Comparison of ENCODE assay signal across 25 mouse cellular contexts in the genomic region with DNA sequence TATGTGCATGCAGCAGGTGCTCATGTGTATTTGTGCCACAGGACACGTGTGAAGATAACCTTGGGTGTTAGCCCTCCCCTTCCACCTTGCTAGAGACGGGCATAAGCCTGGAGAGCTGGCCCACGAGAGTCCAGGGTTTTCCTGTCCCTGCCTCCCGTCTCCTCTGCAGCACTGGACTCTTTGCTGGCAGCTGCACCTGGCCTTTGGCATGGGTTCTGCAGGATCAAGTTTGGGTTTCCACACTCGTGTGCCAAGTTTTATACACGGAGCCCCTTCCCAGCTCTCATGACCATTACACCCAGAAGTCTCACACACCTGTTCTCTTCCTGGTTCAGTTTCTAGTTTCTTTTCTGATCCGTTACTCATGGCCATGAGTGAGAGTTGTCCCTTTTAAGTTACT. TPM values are rescaled to one million over a fixed set of nuclear protein-coding genes. Genes with fewer than 3 reads are reported as not detected.
DNase-seq lines count a peak whose midpoint lies in the region; ATAC-seq and TF ChIP-seq lines count a peak whose summit lies in the region.
"Had no signal": no experiment of that assay in that cellular context is flagged by ENCODE, and none has a peak within 500 bp of the region (broad histone marks: within the 10 kb centered on the region; RNA-seq: fewer than 3 reads in every experiment).

No protein-coding gene starts in this region.

- intact Hi-C loops in gastrocnemius, postnatal 36 days (cut with DNase I), result no loop called here
- intact Hi-C loops in left cerebral cortex, adult 2 months (cut with DNase I), result no loop called here

- no peak for DNase-seq in limb, embryonic 10.5 days (ENCODE audit: low spot score)
- peak; percentile 53 for DNase-seq in gastrocnemius, postnatal 10 days
- DNase-seq in gastrocnemius, postnatal 36 days, result peak; percentile 44 to 57
- DNase-seq in layer of hippocampus, postnatal 36 days, result no peak
- no peak for DNase-seq in retina, postnatal 1 day
- no peak for DNase-seq in left cerebral cortex, adult 2 months (ENCODE audit: extremely low spot score in 1 of 2, low spot score in 2 of 2)
- DNase-seq: adrenal gland, postnatal 10 days; adrenal gland, postnatal 36 days; B cell, adult 2 months; cerebellum, adult 11 months; cerebellum, adult 2 months; cerebellum, adult 9-11 months; heart, postnatal 36 days had no signal

- 0 out of 2 replicates have a peak overlapping the region, but pooled peaks have one; percentile 10 for H3K4me2 ChIP-seq in limb, embryonic 13.5 days (replicated peaks)
- H3K4me2 ChIP-seq: embryonic facial prominence, embryonic 12.5 days; embryonic facial prominence, embryonic 15.5 days; forebrain, embryonic 15.5 days; heart, embryonic 11.5 days; hindbrain, embryonic 13.5 days; intestine, embryonic 15.5 days had no signal

- no peaks in the 10 kb centered on the region for H3K9me3 ChIP-seq in limb, embryonic 13.5 days
- no peaks in the 10 kb centered on the region; the same call in 1 of the 2 replicates for H3K9me3 ChIP-seq in limb, embryonic 10.5 days (replicated peaks)
- H3K9me3 ChIP-seq: embryonic facial prominence, embryonic 12.5 days; embryonic facial prominence, embryonic 15.5 days; forebrain, embryonic 15.5 days; G1E; hindbrain, embryonic 13.5 days; intestine, embryonic 15.5 days had no signal

- H3K4me3 ChIP-seq in limb, embryonic 13.5 days, result no peak overlapping the region
- H3K4me3 ChIP-seq in limb, embryonic 10.5 days, result no peak overlapping the region
- H3K4me3 ChIP-seq in left cerebral cortex, adult 2 months, result no peak overlapping the region
- H3K4me3 ChIP-seq: embryonic facial prominence, embryonic 12.5 days; embryonic facial prominence, embryonic 15.5 days; forebrain, embryonic 15.5 days; hindbrain, embryonic 10.5 days; hindbrain, embryonic 13.5 days; intestine, embryonic 15.5 days had no signal

- no peak for ATAC-seq in limb, embryonic 13.5 days (ENCODE audit: low FRiP score, low read depth)
- ATAC-seq: forebrain, embryonic 15.5 days; hindbrain, embryonic 16.5 days; intestine, embryonic 15.5 days; Patski had no signal

- no peak overlapping the region for H3K9ac ChIP-seq in limb, embryonic 13.5 days
- H3K9ac ChIP-seq: embryonic facial prominence, embryonic 12.5 days; embryonic facial prominence, embryonic 15.5 days; forebrain, embryonic 15.5 days; hindbrain, embryonic 13.5 days; intestine, embryonic 15.5 days had no signal

- 24% methylated on average over 7 of the region's 7 CpGs for WGBS in limb, embryonic 13.5 days
- WGBS in limb, embryonic 10.5 days, result 81% methylated on average over 7 of the region's 7 CpGs

- no peak for TF ChIP-seq CTCF in left cerebral cortex, adult 2 months (IDR thresholded peaks at IDR 0.05)

- H3K36me3 ChIP-seq in limb, embryonic 13.5 days, result peaks cover 22% of the 10 kb centered on the region
- peaks cover 5% of the 10 kb centered on the region for H3K36me3 ChIP-seq in limb, embryonic 10.5 days
- H3K36me3 ChIP-seq: intestine, embryonic 15.5 days had no signal

- H3K4me1 ChIP-seq in limb, embryonic 13.5 days, result peaks cover 49% of the 10 kb centered on the region
- peaks cover 38% of the 10 kb centered on the region for H3K4me1 ChIP-seq in limb, embryonic 10.5 days
- H3K4me1 ChIP-seq: intestine, embryonic 15.5 days had no signal

- no peak overlapping the region for H3K27ac ChIP-seq in limb, embryonic 13.5 days
- no peak overlapping the region for H3K27ac ChIP-seq in limb, embryonic 10.5 days
- H3K27ac ChIP-seq in left cerebral cortex, adult 2 months, result no peak overlapping the region
- H3K27ac ChIP-seq: embryonic facial prominence, embryonic 12.5 days; embryonic facial prominence, embryonic 15.5 days; forebrain, embryonic 15.5 days; hindbrain, embryonic 10.5 days; hindbrain, embryonic 13.5 days; intestine, embryonic 15.5 days had no signal

- H3K27me3 ChIP-seq in limb, embryonic 13.5 days, result no peaks in the 10 kb centered on the region
- no peaks in the 10 kb centered on the region for H3K27me3 ChIP-seq in limb, embryonic 10.5 days (ENCODE audit: low read depth, poor library complexity, severe bottlenecking)
- H3K27me3 ChIP-seq: CH12.LX; embryonic facial prominence, embryonic 12.5 days; embryonic facial prominence, embryonic 15.5 days; forebrain, embryonic 15.5 days; hindbrain, embryonic 13.5 days; intestine, embryonic 15.5 days; Patski had no signal

RNA-seq across cellular contexts. Expression of gene Dirc2, which starts 55.5 kb away (rescaled TPM):
- polyA plus RNA-seq in limb, embryonic 13.5 days (2015; fragmentation: Nextera tagmentation; extraction: Ambion mirVana), result 14.6 and 14.7 TPM in 2 replicates
- polyA plus RNA-seq in limb, embryonic 10.5 days (2016; fragmentation: Nextera tagmentation; extraction: Ambion mirVana), result 10.7 and 13.3 TPM in 2 replicates
- 10 to 100 TPM; 29.2 to 35.4 TPM for total RNA-seq in gastrocnemius, postnatal 10 days (2021)
- total RNA-seq in gastrocnemius, postnatal 36 days (2021), result 10 to 100 TPM; 54.7 to 57.4 TPM
- total RNA-seq in layer of hippocampus, postnatal 36 days (2021), result 10 to 100 TPM; 67.2 to 68.0 TPM
- total RNA-seq in left cerebral cortex, adult 2 months (2021), result 10 to 100 TPM; 61.3 to 67.1 TPM

RNA-seq across cellular contexts. Expression of gene Hspbap1, which starts 56.6 kb away (rescaled TPM):
- polyA plus RNA-seq in limb, embryonic 13.5 days (2015; fragmentation: Nextera tagmentation; extraction: Ambion mirVana), result 17.5 and 19.0 TPM in 2 replicates
- polyA plus RNA-seq in limb, embryonic 10.5 days (2016; fragmentation: Nextera tagmentation; extraction: Ambion mirVana), result 27.1 and 34.4 TPM in 2 replicates
- total RNA-seq in gastrocnemius, postnatal 10 days (2021), result 1 to 10 TPM; 2.6 to 3.7 TPM
- 1 to 10 TPM; 2.7 to 3.4 TPM for total RNA-seq in gastrocnemius, postnatal 36 days (2021)
- total RNA-seq in layer of hippocampus, postnatal 36 days (2021), result 1 to 10 TPM; 6.1 to 7.8 TPM
- 1 to 10 TPM; 6.7 to 7.6 TPM for total RNA-seq in left cerebral cortex, adult 2 months (2021)

Comparison
In these comparisons a context has a peak if more than half of its experiments do, and no peak if none do; other contexts are left out.
1. DNase-seq: peak in gastrocnemius, postnatal 10 days (single experiment) and gastrocnemius, postnatal 36 days (2 of 2); none in limb, embryonic 10.5 days (single experiment), layer of hippocampus, postnatal 36 days (0 of 2), retina, postnatal 1 day (single experiment) and left cerebral cortex, adult 2 months (0 of 2).